Mouse (Mus musculus): ENCODE measurements at regions not wholly inside any gene's neighbourhood (a gene's known extent, or its start where the extent isn't known, plus 50 kb on each side); places are given as distances from the start of the nearest gene placed in this dataset.

DNA sequence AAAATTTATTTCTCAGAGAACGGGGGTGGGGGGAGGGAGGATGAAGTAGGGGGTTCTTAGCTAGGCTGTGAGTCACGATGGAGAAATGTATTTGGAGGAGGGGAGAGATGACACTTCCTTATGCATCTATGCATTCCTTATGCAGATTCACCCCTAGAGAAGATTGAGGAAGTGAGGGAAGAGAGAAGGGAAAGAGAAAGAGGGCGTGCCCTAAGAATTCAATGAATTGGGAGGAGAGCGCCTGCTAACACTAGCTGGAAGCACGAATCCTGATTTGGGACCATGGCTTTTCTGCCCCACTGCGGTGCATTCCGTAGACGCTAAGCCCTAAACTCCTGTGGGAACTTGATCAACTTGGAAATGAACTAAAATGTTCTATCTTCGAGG is 56.1 kb downstream of the Foxi3 start:
- intact Hi-C loops (cut with DNase I): no loop called here
- no peak for DNase-seq (ENCODE audit: low spot score in 2 of 2)

DNA sequence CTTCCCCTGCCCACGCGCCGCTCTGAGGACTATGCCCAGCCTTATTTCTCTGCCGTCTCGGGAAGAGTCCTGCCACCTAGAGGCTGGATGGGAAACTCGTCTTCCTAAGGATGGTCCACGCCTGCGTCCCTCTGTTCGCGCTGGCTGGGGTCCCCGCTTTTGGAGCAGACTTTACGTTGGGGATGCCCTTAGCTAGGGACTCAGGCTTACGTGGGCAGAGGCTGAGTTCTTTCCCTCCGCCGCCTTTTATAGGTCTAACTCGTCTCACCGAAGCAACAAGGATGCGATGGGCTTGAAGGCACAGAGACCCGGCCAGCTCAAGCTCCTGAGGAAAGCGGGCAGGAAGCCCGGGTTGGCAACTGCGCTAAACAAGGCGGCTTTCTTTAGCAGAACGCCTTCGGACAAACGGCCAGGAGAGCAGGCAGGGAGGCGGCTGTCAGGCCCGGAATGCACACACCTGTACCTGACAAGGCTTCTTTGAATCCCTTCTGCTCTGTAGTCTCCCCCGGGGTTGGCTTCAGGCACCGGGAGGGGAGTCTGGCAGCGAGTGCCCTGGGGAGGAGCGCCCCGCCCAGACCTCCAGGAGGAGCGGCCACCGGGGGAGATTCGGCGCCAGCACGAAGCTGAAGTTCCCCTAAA is 56.6 kb downstream of the Foxi3 start:
- peak; percentile 47 to 60 for DNase-seq (ENCODE audit: low spot score in 2 of 2)
- intact Hi-C loops (cut with DNase I): no loop called here

- DNase-seq (ENCODE audit: low spot score in 2 of 2): no peak
- intact Hi-C loops (cut with DNase I): no loop called here
These were observed 60.1 kb downstream of the Foxi3 start for GRCm38 (mm10) chr6:71016388-71016787.

DNA sequence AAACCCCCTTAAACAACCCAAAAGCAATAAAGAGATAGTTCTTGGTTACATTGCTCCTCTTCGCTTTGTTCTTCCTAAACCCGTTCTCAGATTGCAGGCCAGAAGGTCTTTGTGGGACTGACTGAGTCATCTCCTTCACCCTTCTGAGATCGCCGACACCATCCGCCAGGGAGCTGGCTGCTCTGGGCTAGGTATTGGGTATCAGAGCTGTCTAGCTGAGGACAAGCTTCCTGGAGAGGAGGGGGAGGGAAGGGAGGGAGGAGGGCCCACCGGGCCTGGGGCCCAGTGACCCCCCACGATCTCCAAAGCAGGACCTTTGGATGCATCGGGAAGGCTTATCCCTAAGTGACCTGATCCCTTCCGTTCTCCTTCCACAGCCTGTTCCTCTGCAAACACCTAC is 65.0 kb downstream of the Foxi3 start:
- intact Hi-C loops (cut with DNase I): no loop called here

GRCm38 (mm10) chr6:71025472-71025871 is 69.1 kb downstream of the Foxi3 start:
- intact Hi-C loops (cut with DNase I): no loop called here

More for the DNA sequence above, 65.0 kb downstream of the Foxi3 start:
- DNase-seq (ENCODE audit: low spot score in 2 of 2): no peak

GRCm38 (mm10) chr6:71029663-71030062 is 73.3 kb downstream of the Foxi3 start:
- intact Hi-C loops (cut with DNase I): loop anchor here (1.0 kb wide), 1 partner anchor 96 kb away; no protein-coding TSS in a partner anchor
- peak in 1 of 2 experiments; percentile 21 for DNase-seq (ENCODE audit: low spot score in 2 of 2)

More at GRCm38 (mm10) chr6:71025472-71025871, 69.1 kb downstream of the Foxi3 start:
- DNase-seq (ENCODE audit: low spot score in 2 of 2): no peak

DNA sequence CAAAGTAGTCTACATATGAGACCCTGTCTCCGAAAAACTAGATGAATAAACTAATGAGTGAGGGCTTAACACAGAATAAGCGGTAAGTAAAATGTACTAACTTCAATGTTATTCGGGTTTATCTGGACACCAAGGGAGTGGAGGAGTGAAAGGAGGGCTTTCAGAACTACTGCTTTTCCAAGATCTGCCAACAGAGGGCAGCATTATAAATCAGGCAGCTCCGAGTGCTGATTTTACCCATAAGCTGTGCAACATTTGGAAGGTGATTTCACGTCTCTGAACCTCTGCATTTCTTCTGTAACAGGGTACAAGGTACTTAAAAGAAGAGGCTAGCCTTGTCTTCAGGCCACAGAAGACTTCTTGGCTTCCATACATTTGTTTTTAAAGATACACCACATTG is 74.2 kb downstream of the Foxi3 start:
- DNase-seq (ENCODE audit: low spot score in 2 of 2): peak in 1 of 2 experiments; percentile 8
- intact Hi-C loops (cut with DNase I): loop anchor here (1.0 kb wide), 1 partner anchor 95 kb away; no protein-coding TSS in a partner anchor

GRCm38 (mm10) chr6:71044241-71044640 is 87.9 kb downstream of the Foxi3 start:
- intact Hi-C loops (cut with DNase I): loop anchor here (5.0 kb wide), 1 partner anchor 73 kb away; no protein-coding TSS in a partner anchor
- DNase-seq (ENCODE audit: low spot score in 2 of 2): no peak

GRCm38 (mm10) chr6:71045261-71045660 is 88.9 kb downstream of the Foxi3 start:
- DNase-seq (ENCODE audit: low spot score in 2 of 2): no peak
- intact Hi-C loops (cut with DNase I): no loop called here

GRCm38 (mm10) chr6:71048199-71049094 is 92.1 kb downstream of the Foxi3 start:
- no peak for DNase-seq (ENCODE audit: low spot score in 2 of 2)
- intact Hi-C loops (cut with DNase I): no loop called here

DNA sequence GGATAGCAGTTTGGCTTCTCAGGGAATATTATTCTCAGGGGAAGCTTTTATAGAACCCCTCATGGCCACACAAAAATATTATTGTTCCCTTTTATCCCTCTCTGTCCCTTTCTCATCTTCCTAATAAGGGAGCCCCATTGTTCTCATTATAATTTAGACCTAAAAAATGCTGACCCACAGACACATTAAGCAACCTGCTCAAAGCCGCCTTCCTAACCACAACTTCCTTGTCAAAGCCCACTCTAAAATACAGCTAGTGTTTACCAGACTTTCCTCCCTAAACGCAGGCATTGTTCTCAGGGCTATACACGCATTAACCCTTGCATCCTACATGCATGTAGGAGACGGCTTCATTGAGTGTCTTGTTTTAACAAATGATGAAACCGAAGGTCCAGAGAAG is 93.9 kb downstream of the Foxi3 start:
- intact Hi-C loops (cut with DNase I): no loop called here
- DNase-seq (ENCODE audit: low spot score in 2 of 2): no peak

- no peak for DNase-seq (ENCODE audit: low spot score in 2 of 2)
- intact Hi-C loops (cut with DNase I): no loop called here
These were observed 93.5 kb downstream of the Thnsl2 start for GRCm38 (mm10) chr6:71050754-71051213.

DNA sequence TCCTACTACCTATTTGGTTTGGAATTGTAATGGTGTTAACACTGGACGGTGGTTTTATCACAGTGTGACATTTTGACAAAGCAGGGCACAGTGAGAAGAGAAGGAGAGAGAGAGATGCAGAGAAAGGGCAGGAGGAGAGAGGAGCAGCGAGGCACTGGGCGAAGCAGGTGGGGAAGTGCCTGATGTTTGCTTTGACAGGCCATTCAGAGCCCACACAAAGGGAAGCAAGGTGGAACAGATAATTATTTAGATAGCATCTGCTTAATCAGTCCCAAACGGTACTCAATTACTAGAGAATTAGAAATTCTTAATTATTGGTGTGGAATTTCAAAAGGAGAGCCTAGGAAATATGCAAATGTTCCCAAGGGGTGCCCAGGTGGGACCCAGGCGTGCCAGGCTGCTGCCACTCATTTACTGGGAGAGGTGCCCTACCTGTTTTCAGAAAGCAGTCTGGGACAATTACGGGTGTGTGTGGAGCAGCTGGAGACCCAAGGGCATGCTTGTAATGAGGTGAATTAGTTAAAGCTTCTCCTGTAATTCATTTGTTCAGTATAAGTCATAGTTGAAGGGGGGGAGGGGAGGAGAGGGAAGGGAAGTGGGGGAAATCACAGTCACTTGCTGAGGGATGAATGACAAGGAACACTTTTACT is 86.9 kb downstream of the Thnsl2 start:
- intact Hi-C loops (cut with DNase I): no loop called here

DNA sequence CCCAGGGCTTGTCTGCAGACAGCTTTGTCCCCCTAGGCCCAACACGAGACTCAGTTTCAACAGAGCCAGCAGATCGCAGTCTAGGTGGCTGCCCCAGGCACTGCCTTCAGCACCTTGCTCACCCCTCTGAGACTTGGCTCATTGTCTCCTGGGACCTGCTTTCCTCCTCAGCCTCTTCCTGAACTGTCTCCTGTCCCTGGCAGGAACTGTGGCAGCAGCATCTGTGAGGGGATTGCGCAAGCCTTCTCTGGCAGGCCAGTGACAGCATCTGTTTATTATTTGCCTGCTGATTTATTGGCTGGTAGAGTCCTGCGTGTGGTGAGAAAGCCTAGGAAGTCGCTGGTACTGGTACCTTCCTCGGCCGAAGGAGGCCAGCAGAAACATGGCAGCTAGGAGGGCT is 84.1 kb downstream of the Thnsl2 start:
- DNase-seq (ENCODE audit: low spot score in 2 of 2): no peak
- intact Hi-C loops (cut with DNase I): no loop called here

More for the DNA sequence above, 86.9 kb downstream of the Thnsl2 start:
- DNase-seq (ENCODE audit: low spot score in 2 of 2): no peak

DNA sequence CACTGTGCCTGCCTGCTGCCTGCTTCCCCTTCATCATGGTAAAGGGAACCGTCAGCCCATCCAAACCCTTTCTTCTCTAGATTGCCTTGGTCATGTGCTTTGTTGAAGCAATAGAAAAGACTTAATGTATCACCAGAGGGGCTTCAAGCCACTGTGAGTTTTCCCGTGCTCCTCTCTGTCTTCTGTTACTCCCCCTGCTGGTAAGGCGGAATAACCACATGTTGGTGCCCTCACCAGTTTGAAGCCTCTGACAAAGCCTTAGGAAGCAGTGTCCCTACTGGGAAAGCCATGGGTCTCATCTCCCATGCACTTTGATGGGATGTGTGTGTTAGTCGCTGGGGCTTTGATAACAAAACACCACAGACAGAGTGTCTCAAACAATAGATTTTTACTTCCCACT is 81.3 kb downstream of the Thnsl2 start:
- no peak for DNase-seq (ENCODE audit: low spot score in 2 of 2)
- intact Hi-C loops (cut with DNase I): no loop called here

DNA sequence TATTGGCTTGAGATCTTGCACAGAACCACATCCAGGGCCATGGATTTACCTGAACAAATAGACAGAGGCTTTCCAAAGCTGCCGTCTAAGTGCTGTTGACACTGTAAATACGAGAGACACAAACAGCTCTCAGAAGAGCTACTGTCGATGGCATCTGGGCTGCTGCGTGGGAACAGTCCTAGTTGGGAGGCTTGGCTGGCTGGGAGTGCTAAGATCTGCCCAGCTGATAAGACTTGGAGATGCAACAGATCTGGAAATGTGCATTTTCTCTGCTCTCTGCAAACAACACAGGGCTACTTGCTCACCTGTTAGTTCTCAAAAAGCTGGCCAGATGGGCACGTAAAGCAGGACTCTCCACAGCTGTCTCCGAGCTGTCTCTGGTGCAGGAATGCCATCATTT is 78.8 kb downstream of the Thnsl2 start:
- intact Hi-C loops (cut with DNase I): no loop called here
- DNase-seq (ENCODE audit: low spot score in 2 of 2): no peak

DNA sequence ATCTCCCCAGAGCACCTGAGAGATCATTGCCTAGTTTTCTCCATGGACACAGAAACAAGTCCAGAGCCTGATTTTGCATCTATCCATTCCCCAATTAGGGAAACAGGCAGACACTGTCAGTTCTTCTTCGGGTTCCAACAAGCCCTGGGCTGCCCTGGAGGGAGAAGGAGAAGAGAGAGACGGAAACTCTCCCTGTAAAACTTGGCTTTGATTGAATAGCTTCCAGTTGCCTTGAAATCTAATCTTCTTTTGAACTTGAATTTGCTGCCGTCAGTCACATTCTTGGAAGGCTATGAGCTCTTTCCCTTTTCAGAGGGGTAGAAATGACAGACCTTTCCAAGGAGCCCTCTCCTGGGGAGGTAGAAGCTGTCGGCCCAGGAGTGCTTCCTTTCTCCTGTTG is 75.0 kb downstream of the Thnsl2 start:
- no peak for DNase-seq (ENCODE audit: low spot score in 2 of 2)
- intact Hi-C loops (cut with DNase I): no loop called here

DNA sequence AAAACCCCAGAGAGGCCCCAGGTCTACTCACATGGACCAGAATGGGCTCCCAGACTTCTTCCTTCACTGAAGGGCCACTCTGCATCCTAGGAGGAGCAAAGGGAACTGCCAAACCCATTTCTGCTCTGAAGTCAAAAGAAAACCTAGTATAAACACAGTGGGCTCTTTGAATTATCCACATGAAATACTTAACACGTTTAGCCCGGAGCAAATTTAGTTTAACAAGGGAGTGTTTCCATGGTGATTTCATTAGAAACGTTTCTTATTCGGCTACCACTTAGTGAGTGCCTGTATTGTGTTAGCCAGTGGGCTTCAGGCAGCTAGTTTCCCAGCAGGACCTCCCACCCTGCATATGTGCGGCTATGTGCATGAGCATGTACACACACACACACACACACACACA is 69.4 kb downstream of the Thnsl2 start:
- intact Hi-C loops (cut with DNase I): no loop called here
- DNase-seq (ENCODE audit: low spot score in 2 of 2): peak; percentile 9 to 10
